Mouse (Mus musculus): Measurements from ENCODE around the gene 4933411K16Rik.

Gene 4933411K16Rik

GRCm38 (mm10) chr19:42051948-42052347 is at the start of gene 4933411K16Rik:
Gene 4933411K16Rik (plus strand): TSS chr19:42052248.
- no peak for DNase-seq

GRCm38 (mm10) chr19:42004258-42004657 is 47.8 kb upstream of the 4933411K16Rik start:
- no peak for DNase-seq

GRCm38 (mm10) chr19:42005616-42006015 is 46.4 kb upstream of the 4933411K16Rik start:
- peak; percentile 4 to 14 for DNase-seq

GRCm38 (mm10) chr19:42006568-42006967 is 45.5 kb upstream of the 4933411K16Rik start:
- no peak for DNase-seq

- no peak for DNase-seq
Observed at GRCm38 (mm10) chr19:42008586-42008985, 43.5 kb upstream of the 4933411K16Rik start.

GRCm38 (mm10) chr19:42009067-42009466 is 43.0 kb upstream of the 4933411K16Rik start:
- DNase-seq = no peak

GRCm38 (mm10) chr19:42010436-42010835 is 41.6 kb upstream of the 4933411K16Rik start:
- DNase-seq = no peak

- DNase-seq = no peak
Observed at GRCm38 (mm10) chr19:42011123-42011522, 40.9 kb upstream of the 4933411K16Rik start.

- DNase-seq = no peak
Observed at GRCm38 (mm10) chr19:42014231-42014825, 37.7 kb upstream of the 4933411K16Rik start.

- no peak for DNase-seq
Observed at GRCm38 (mm10) chr19:42015001-42015400, 37.0 kb upstream of the 4933411K16Rik start.

GRCm38 (mm10) chr19:42016251-42016650 is 35.8 kb upstream of the 4933411K16Rik start:
- DNase-seq = no peak

GRCm38 (mm10) chr19:42016840-42017239 is 35.2 kb upstream of the 4933411K16Rik start:
- no peak for DNase-seq

GRCm38 (mm10) chr19:42017399-42018247 is 34.4 kb upstream of the 4933411K16Rik start:
- DNase-seq = no peak

GRCm38 (mm10) chr19:42019011-42019522 is 33.0 kb upstream of the 4933411K16Rik start:
- DNase-seq = no peak

- no peak for DNase-seq
Observed at GRCm38 (mm10) chr19:42021681-42022541, 30.1 kb upstream of the 4933411K16Rik start.

GRCm38 (mm10) chr19:42022542-42022848 is 29.6 kb upstream of the 4933411K16Rik start:
- no peak for DNase-seq

GRCm38 (mm10) chr19:42026158-42026557 is 25.9 kb upstream of the 4933411K16Rik start:
- peak; percentile 77 to 79 for DNase-seq

- DNase-seq = no peak
Observed at GRCm38 (mm10) chr19:42031112-42031511, 20.9 kb upstream of the 4933411K16Rik start.

GRCm38 (mm10) chr19:42033611-42034010 is 18.4 kb upstream of the 4933411K16Rik start:
- no peak for DNase-seq

GRCm38 (mm10) chr19:42034146-42034775 is 17.8 kb upstream of the 4933411K16Rik start:
- DNase-seq = no peak

GRCm38 (mm10) chr19:42034881-42035455 is 17.1 kb upstream of the 4933411K16Rik start:
- DNase-seq = no peak

Measured in B cell, adult 2 months (primary cell).